Mouse (Mus musculus) C2C12 (cell line): Measurements from ENCODE around the gene Kmt2d. TPM values are rescaled to one million over a fixed set of nuclear protein-coding genes. Genes with fewer than 3 reads are reported as not detected.

Experiments used
- H3K27me3 ChIP-seq: one replicate; pipeline ENCODE4 v1.6.1; 2011; ENCODE audit not compliant: control insufficient read depth, insufficient read depth, insufficient read length
- H3K36me3 ChIP-seq: one replicate; pipeline ENCODE4 v1.6.1; 2011; ENCODE audit not compliant: control insufficient read depth, insufficient read depth
- H3K4me3 ChIP-seq: one replicate; pipeline ENCODE4 v1.5.1; 2011; ENCODE audit warnings: mild to moderate bottlenecking, control low read depth; ENCODE audit not compliant: poor library complexity, insufficient read depth, severe bottlenecking
- H3K79me2 ChIP-seq: one replicate; pipeline ENCODE4 v1.6.1; 2011; ENCODE audit not compliant: control insufficient read depth, insufficient read depth
- H3K79me3 ChIP-seq: one replicate; pipeline ENCODE4 v1.6.1; 2011; ENCODE audit warnings: low read depth, control low read depth
- H3ac ChIP-seq: one replicate; pipeline ENCODE3; 2011; ENCODE audit warnings: low read depth; ENCODE audit not compliant: control insufficient read depth, insufficient read length
- CEBPB ChIP-seq: IDR thresholded peaks from one replicate; pipeline ENCODE4 v1.6.1; 2011; ENCODE audit warnings: low read depth, mild to moderate bottlenecking, control low read depth, moderate library complexity
- CTCF ChIP-seq: IDR thresholded peaks from one replicate; pipeline ENCODE4 v1.5.1; 2011; ENCODE audit not compliant: control insufficient read depth, insufficient read depth, insufficient read length
- FOSL1 ChIP-seq: IDR thresholded peaks from one replicate; pipeline ENCODE4 v1.8.0; 2011; ENCODE audit warnings: mild to moderate bottlenecking, low read length; ENCODE audit not compliant: poor library complexity, insufficient read depth, severe bottlenecking
- MAX ChIP-seq: IDR thresholded peaks from one replicate; pipeline ENCODE4 v1.6.1; 2011; ENCODE audit warnings: mild to moderate bottlenecking, control low read depth
- MYOD1 ChIP-seq: IDR thresholded peaks from one replicate; pipeline ENCODE4 v1.6.1; 2011; ENCODE audit warnings: low read depth; ENCODE audit not compliant: control insufficient read depth, insufficient read length
- MYOG ChIP-seq: IDR thresholded peaks from one replicate; pipeline ENCODE4 v1.6.1; 2011; ENCODE audit not compliant: control insufficient read depth, insufficient read length; ENCODE audit errors: extremely low read depth
- USF1 ChIP-seq: IDR thresholded peaks from one replicate; pipeline ENCODE4 v1.6.1; 2011; ENCODE audit warnings: low read depth, mild to moderate bottlenecking, control low read depth, moderate library complexity
- polyA plus RNA-seq: library from polyadenylated mRNA; unstranded; fragments of >200 nt; fragmentation: generic; extraction: Trizol; gene quantifications from one replicate; pipeline ENCODE4 v1.2.1, GENCODE M21; 2012; ENCODE audit warnings: missing spikeins

The Kmt2d gene
- polyA plus RNA-seq, 1 experiment = 23.8 TPM

DNA sequence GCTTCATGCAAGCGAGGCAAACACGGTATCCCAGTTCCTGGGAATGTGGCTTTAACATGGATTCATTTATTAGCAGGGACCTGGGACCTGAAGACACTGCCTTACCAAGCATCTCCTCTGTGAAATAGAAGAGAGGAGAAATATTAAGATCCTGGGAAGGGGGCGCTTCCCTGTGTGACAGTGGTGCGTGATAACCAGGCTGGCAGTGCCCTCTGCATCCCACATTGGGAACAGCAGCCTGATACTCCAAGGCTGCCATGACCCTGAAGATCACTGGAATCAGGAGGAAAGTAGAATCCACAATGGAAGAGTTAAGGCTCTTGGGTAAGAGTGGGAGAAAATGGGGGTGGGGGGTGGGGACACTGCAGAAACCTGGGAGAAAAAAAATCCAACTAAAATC is 83.1 kb downstream of the Kmt2d start:
- Histone ChIP-seq H3K79me3 (no peaks in the 10 kb centered on the region), H3K79me2 (no peaks in the 10 kb centered on the region), H3K4me3 (no peak overlapping the region), H3K27me3 (peaks cover 38% of the 10 kb centered on the region), H3ac (no peak overlapping the region), H3K36me3 (no peaks in the 10 kb centered on the region)
- TF ChIP-seq CEBPB (no peak), FOSL1 (no peak), MYOG (no peak), USF1 (no peak), MYOD1 (no peak), CTCF (peak; percentile 81), MAX (no peak)

DNA sequence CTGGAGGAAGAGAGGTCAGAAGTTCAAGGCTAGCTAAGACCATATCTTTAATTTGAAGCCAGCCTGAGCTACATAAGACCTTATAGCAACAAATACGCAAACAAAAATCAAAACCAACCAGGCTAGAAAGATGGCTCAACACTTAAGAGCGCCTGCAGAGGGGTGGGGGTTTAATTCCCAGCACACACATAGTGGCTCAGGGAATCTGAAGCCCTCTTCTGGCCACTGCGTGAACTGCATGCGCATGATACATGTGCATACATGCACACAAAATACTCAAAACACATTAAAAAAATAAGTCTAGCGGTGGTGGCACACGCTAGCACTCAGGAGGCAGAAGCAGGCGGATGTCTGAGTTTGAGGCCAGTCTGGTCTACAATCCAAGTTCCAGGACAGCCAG is 85.3 kb downstream of the Kmt2d start:
- H3K4me3 ChIP-seq = no peak overlapping the region
- H3K27me3 ChIP-seq = peaks cover 17% of the 10 kb centered on the region
- no peaks in the 10 kb centered on the region for H3K79me3 ChIP-seq
- no peaks in the 10 kb centered on the region for H3K79me2 ChIP-seq
- H3ac ChIP-seq = no peak overlapping the region
- TF ChIP-seq MYOG (no peak), CTCF (peak; percentile 21), MYOD1 (no peak)
- no peaks in the 10 kb centered on the region for H3K36me3 ChIP-seq

Other genes with a start within 250 kb of the Kmt2d start
- 112 TPM for gene Cacnb3, start 240.4 kb downstream of the Kmt2d start, polyA plus RNA-seq
- 140 TPM for gene Ddx23, start 208.3 kb downstream of the Kmt2d start, polyA plus RNA-seq
- gene Rnd1, start 193.7 kb downstream of the Kmt2d start, polyA plus RNA-seq = 10.5 TPM
- gene Ccdc65, start 163.0 kb downstream of the Kmt2d start, polyA plus RNA-seq = 0.48 TPM
- 103 TPM for gene Fkbp11, start 143.0 kb downstream of the Kmt2d start, polyA plus RNA-seq
- 126 TPM for gene Arf3, start 108.0 kb downstream of the Kmt2d start, polyA plus RNA-seq
- gene Wnt10b, start 93.1 kb downstream of the Kmt2d start, polyA plus RNA-seq = 14.5 TPM
- 0.09 TPM for gene Wnt1, start 81.3 kb downstream of the Kmt2d start, polyA plus RNA-seq
- gene Ddn, start 61.7 kb downstream of the Kmt2d start, polyA plus RNA-seq = 0.11 TPM
- 132 TPM for gene Prkag1, start 39.7 kb downstream of the Kmt2d start, polyA plus RNA-seq
- 9.7 TPM for gene Rhebl1, start 23.3 kb upstream of the Kmt2d start, polyA plus RNA-seq
- 0.16 TPM for gene Dhh, start 27.3 kb upstream of the Kmt2d start, polyA plus RNA-seq
- gene Lmbr1l, start 47.0 kb upstream of the Kmt2d start, polyA plus RNA-seq = 18.0 TPM
- gene Tuba1b, start 63.4 kb upstream of the Kmt2d start, polyA plus RNA-seq = 3,512 TPM
- 0.22 TPM for gene Gm49450, start 82.3 kb upstream of the Kmt2d start, polyA plus RNA-seq
- gene Tuba1a, start 82.5 kb upstream of the Kmt2d start, polyA plus RNA-seq = 2,758 TPM
- 976 TPM for gene Tuba1c, start 158.7 kb upstream of the Kmt2d start, polyA plus RNA-seq
- 1.3 TPM for gene Prph, start 184.0 kb upstream of the Kmt2d start, polyA plus RNA-seq
- 49.0 TPM for gene Troap, start 203.4 kb upstream of the Kmt2d start, polyA plus RNA-seq
- gene C1ql4, start 216.6 kb upstream of the Kmt2d start, polyA plus RNA-seq = 0.07 TPM
- 0.74 TPM for gene Dnajc22, start 222.0 kb upstream of the Kmt2d start, polyA plus RNA-seq